Mouse (Mus musculus): ENCODE measurements around the gene Amfr. TPM values are rescaled to one million over a fixed set of nuclear protein-coding genes. Genes with fewer than 3 reads are reported as not detected.

Gene Amfr
- total RNA-seq (2023): 10 to 100 TPM; 63.8 to 75.0 TPM

GRCm38 (mm10) chr8:94012013-94012951 is at the start of gene Amfr:
TSS of gene Amfr (minus strand) at chr8:94012842.

GRCm38 (mm10) chr8:94036944-94037524 is 24.4 kb upstream of the Amfr start, which contains the start of the genes Nudt21 and Ogfod1:
TSS of gene Nudt21 (minus strand) at chr8:94037031.
TSS of gene Ogfod1 (plus strand) at chr8:94037198.

Other genes with a start within 250 kb of the Amfr start
- 1 to 10 TPM; 2.9 to 5.0 TPM for gene Gnao1, start 202.9 kb downstream of the Amfr start, total RNA-seq (2023)
- gene Nudt21, start 24.2 kb upstream of the Amfr start, total RNA-seq (2023): 10 to 100 TPM; 56.3 to 64.4 TPM
- 10 to 100 TPM; 19.5 to 20.8 TPM for gene Ogfod1, start 24.4 kb upstream of the Amfr start, total RNA-seq (2023)
- 10 to 100 TPM; 10.7 to 10.8 TPM for gene Bbs2, start 86.1 kb upstream of the Amfr start, total RNA-seq (2023)
- gene Mt4, start 124.4 kb upstream of the Amfr start, total RNA-seq (2023): not detected
- not detected for gene Mt3, start 139.8 kb upstream of the Amfr start, total RNA-seq (2023)
- 10 to 100 TPM in 1 of 2 experiments, 1 to 10 TPM in 1; 3.0 to 10.9 TPM for gene Mt2, start 159.8 kb upstream of the Amfr start, total RNA-seq (2023)
- gene Mt1, start 166.2 kb upstream of the Amfr start, total RNA-seq (2023): 1 to 10 TPM; 4.0 to 7.0 TPM
- 10 to 100 TPM; 32.2 to 37.1 TPM for gene Nup93, start 201.7 kb upstream of the Amfr start, total RNA-seq (2023)

Measured in T-cell, adult 66 days (primary cell).